Mouse (Mus musculus): Measurements from ENCODE around the gene Mcfd2. TPM values are rescaled to one million over a fixed set of nuclear protein-coding genes. Genes with fewer than 3 reads are reported as not detected.
A peak's percentile ranks its signal among the peaks of the same experiment; 100 is the strongest.
"Not testable (repeated sequence)": the region's sequence is repeated elsewhere in the genome, so short reads cannot be mapped to it uniquely, and the experiment has no call there.

Gene Mcfd2
- polyA plus RNA-seq, 1 experiment from 2014 or later, result 156 TPM

GRCm38 (mm10) chr17:87300340-87300739, 34.6 kb upstream of the Mcfd2 start:
- H3K27ac ChIP-seq, result no peak overlapping the region
- H3K4me3 ChIP-seq (ENCODE audit: inconsistent target), result no peak overlapping the region
- WGBS (ENCODE audit: missing documents), result 99% methylated on average over 10 of the region's 10 CpGs
- H3K79me2 ChIP-seq (ENCODE audit: inconsistent target), result peaks cover 60% of the 10 kb centered on the region
- H3K36me3 ChIP-seq (ENCODE audit: inconsistent target), result peaks cover 6% of the 10 kb centered on the region; the same call in 1 of the 2 replicates

GRCm38 (mm10) chr17:87298944-87299343, 33.2 kb upstream of the Mcfd2 start:
- H3K4me3 ChIP-seq (ENCODE audit: inconsistent target), result no peak overlapping the region
- no peak overlapping the region for H3K27ac ChIP-seq
- peaks cover 20% of the 10 kb centered on the region; the same call in 1 of the 2 replicates for H3K36me3 ChIP-seq (ENCODE audit: inconsistent target)
- peaks cover 62% of the 10 kb centered on the region; the same call in 1 of the 2 replicates for H3K79me2 ChIP-seq (ENCODE audit: inconsistent target)
- 44% methylated on average over 6 of the region's 6 CpGs for WGBS (ENCODE audit: missing documents)

DNA sequence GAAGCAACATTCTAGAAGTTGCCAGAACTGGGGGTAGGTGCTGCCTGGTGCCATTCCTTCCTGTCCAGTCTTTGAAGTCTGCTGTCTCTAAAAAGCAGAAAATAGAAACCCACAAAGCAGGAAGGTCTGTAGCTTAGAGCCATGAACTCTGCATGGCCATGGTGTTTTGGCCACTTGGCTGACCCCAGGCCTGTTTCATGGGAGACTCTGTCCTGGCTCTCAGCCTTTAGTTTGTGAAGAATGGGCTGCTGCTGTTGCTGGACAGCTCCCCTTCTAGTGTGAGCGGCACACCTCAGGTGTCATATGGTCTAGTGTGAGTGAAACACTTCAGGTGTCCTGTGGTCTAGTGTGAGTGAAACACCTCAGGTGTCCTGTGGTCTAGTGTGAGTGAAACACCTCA, 31.0 kb upstream of the Mcfd2 start:
- 100% methylated on average over 1 of the region's 1 CpGs for WGBS (ENCODE audit: missing documents)
- peaks cover 41% of the 10 kb centered on the region; the same call in 1 of the 2 replicates for H3K36me3 ChIP-seq (ENCODE audit: inconsistent target)
- not testable (repeated sequence) for H3K4me3 ChIP-seq (ENCODE audit: inconsistent target)

GRCm38 (mm10) chr17:87295738-87296137, 30.0 kb upstream of the Mcfd2 start:
- WGBS (ENCODE audit: missing documents), result 72% methylated on average over 7 of the region's 7 CpGs
- peaks cover 94% of the 10 kb centered on the region for H3K79me2 ChIP-seq (ENCODE audit: inconsistent target)
- no peak overlapping the region for H3K4me3 ChIP-seq (ENCODE audit: inconsistent target)
- peaks cover 49% of the 10 kb centered on the region for H3K36me3 ChIP-seq (ENCODE audit: inconsistent target)
- H3K27ac ChIP-seq, result no peak overlapping the region

More for the DNA sequence above, 31.0 kb upstream of the Mcfd2 start:
- H3K27ac ChIP-seq, result not testable (repeated sequence)
- H3K79me2 ChIP-seq (ENCODE audit: inconsistent target), result peaks cover 84% of the 10 kb centered on the region; the same call in 1 of the 2 replicates

- Histone ChIP-seq H3K4me3 (ENCODE audit: inconsistent target) (no peak overlapping the region), H3K79me2 (ENCODE audit: inconsistent target) (peaks cover 94% of the 10 kb centered on the region), H3K36me3 (ENCODE audit: inconsistent target) (peaks cover 71% of the 10 kb centered on the region), H3K27ac (no peak overlapping the region)
- WGBS (ENCODE audit: missing documents), result 52% methylated on average over 5 of the region's 5 CpGs
These were observed 27.4 kb upstream of the Mcfd2 start for GRCm38 (mm10) chr17:87293125-87293524.

- Histone ChIP-seq H3K79me2 (ENCODE audit: inconsistent target) (peaks cover 100% of the 10 kb centered on the region), H3K27ac (no peak overlapping the region), H3K36me3 (ENCODE audit: inconsistent target) (peaks cover 71% of the 10 kb centered on the region), H3K4me3 (ENCODE audit: inconsistent target) (no peak overlapping the region)
- WGBS (ENCODE audit: missing documents), result 95% methylated on average over 5 of the region's 5 CpGs
These were observed 26.0 kb upstream of the Mcfd2 start for GRCm38 (mm10) chr17:87291782-87292181.

GRCm38 (mm10) chr17:87291037-87291436, 25.3 kb upstream of the Mcfd2 start:
- Histone ChIP-seq H3K79me2 (ENCODE audit: inconsistent target) (peaks cover 100% of the 10 kb centered on the region), H3K27ac (no peak overlapping the region), H3K36me3 (ENCODE audit: inconsistent target) (peaks cover 71% of the 10 kb centered on the region), H3K4me3 (ENCODE audit: inconsistent target) (no peak overlapping the region)
- 97% methylated on average over 7 of the region's 7 CpGs for WGBS (ENCODE audit: missing documents)

DNA sequence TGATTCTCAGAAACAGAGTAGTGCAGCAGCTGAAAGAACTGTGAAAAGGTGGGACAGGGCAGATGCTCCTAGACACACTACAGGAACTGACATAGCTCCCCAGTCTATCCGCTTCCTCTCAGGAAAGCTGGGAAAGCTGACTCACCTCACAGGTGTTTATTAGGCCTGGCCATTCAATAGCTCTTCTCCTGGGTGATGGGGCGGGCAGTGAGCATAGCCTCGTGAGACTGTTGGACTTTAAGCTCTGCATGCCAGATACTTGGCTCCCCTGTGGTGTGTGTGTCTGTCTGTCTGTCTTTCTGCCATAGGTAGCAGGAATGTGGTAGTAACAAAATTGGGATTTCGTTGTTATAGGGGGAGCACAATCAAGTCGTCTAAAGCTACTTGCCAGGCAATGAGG, 23.6 kb upstream of the Mcfd2 start:
- peaks cover 55% of the 10 kb centered on the region for H3K36me3 ChIP-seq (ENCODE audit: inconsistent target)
- 88% methylated on average over 5 of the region's 5 CpGs for WGBS (ENCODE audit: missing documents)
- H3K79me2 ChIP-seq (ENCODE audit: inconsistent target), result peaks cover 100% of the 10 kb centered on the region
- H3K4me3 ChIP-seq (ENCODE audit: inconsistent target), result no peak overlapping the region
- H3K27ac ChIP-seq, result no peak overlapping the region

DNA sequence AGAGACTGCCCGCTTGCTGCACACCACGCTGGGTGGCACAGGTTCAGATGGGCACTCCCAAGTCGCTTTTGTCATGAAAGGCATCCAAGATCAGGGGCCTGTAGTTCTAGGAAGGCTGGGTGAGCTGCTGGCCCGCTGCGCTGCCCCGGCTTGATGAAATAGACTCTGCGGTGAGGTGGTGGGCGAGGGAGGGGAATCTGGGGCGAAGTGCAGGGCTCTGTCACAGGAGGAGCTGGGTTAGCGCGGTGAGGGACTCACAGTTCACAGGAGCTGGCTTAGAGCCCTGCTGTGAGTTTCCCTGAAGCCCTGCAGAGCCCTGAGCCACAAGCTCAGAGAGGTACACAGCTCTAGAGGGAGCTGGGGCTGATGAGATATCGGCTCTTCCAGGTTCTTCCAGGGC, 22.4 kb upstream of the Mcfd2 start:
- H3K36me3 ChIP-seq (ENCODE audit: inconsistent target), result peaks cover 43% of the 10 kb centered on the region
- H3K27ac ChIP-seq, result no peak overlapping the region
- WGBS (ENCODE audit: missing documents), result 95% methylated on average over 12 of the region's 12 CpGs
- H3K79me2 ChIP-seq (ENCODE audit: inconsistent target), result peaks cover 100% of the 10 kb centered on the region
- no peak overlapping the region for H3K4me3 ChIP-seq (ENCODE audit: inconsistent target)

DNA sequence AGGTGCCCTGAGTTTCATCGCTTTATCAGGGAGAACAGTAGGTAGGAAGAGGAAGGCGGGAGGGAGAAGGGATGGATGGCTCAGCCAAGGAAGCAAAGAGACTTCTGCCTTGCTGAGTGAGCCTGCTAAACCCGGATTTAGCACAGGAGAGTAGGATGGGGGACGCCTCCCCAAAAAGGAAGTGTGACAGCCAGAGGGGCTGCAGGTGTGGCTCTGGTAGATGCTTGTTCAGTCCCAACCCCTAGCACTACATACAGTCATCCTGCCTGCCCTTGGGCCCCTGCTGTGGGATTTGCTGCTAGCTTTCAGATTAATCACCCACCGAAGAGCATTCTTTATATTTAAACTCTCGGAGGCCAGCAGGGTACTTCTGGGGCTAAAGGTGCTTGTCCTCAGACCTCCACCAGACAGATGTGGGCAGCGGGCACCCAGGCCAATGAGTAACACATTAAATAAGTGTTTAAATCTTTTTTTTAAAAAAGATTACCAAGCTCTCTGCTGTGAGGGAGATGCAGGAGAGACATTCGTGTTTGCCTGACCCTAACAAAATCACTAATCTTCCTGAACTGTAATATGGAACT, 21.6 kb upstream of the Mcfd2 start:
- Histone ChIP-seq H3K27ac (no peak overlapping the region), H3K36me3 (ENCODE audit: inconsistent target) (peaks cover 35% of the 10 kb centered on the region), H3K79me2 (ENCODE audit: inconsistent target) (peaks cover 92% of the 10 kb centered on the region), H3K4me3 (ENCODE audit: inconsistent target) (no peak overlapping the region)
- WGBS (ENCODE audit: missing documents), result 87% methylated on average over 8 of the region's 8 CpGs

DNA sequence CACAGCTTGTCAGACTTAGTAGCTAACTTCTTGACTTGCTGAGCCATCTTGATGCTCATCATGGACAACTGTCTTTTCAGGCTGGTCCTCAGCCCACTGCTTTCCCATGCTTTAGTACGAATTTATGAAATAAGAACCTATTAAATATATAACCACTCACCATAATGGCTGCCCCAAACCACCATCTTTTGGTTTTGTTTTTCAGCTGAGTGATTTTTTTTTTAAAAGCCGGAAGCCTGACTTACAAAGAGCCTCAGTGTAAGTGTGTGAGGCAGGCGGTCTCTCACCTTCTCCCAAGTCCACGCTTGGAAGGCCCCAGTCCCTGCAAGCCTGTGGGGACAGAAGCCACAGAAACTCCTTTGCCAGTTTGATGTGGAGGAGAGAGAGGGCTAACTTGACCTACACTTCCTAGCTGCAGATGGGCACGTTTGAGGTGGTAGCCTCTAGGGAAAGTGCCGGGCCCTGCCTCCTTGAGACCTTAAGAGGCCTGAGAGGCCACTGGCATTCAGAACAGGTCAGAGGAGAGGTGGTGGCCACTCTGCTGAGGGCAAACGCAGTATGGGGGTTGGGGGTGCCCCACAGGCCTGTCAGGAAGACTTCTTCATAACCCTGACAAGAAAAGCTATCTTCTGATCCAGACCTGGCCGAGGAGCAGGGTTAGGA, 20.9 kb upstream of the Mcfd2 start:
- Histone ChIP-seq H3K79me2 (ENCODE audit: inconsistent target) (peaks cover 86% of the 10 kb centered on the region), H3K27ac (no peak overlapping the region), H3K4me3 (ENCODE audit: inconsistent target) (no peak overlapping the region), H3K36me3 (ENCODE audit: inconsistent target) (peaks cover 29% of the 10 kb centered on the region)
- WGBS (ENCODE audit: missing documents), result 65% methylated on average over 8 of the region's 8 CpGs

- H3K4me3 ChIP-seq (ENCODE audit: inconsistent target), result no peak overlapping the region
- peaks cover 23% of the 10 kb centered on the region for H3K36me3 ChIP-seq (ENCODE audit: inconsistent target)
- no peak overlapping the region for H3K27ac ChIP-seq
- peaks cover 79% of the 10 kb centered on the region for H3K79me2 ChIP-seq (ENCODE audit: inconsistent target)
- WGBS (ENCODE audit: missing documents), result 56% methylated on average over 22 of the region's 23 CpGs
These were observed 20.2 kb upstream of the Mcfd2 start for GRCm38 (mm10) chr17:87285731-87286465.

GRCm38 (mm10) chr17:87284482-87285040, 18.8 kb upstream of the Mcfd2 start:
- Histone ChIP-seq H3K36me3 (ENCODE audit: inconsistent target) (peaks cover 10% of the 10 kb centered on the region), H3K27ac (0 out of 2 replicates have a peak overlapping the region, but pooled peaks have one; percentile 65), H3K79me2 (ENCODE audit: inconsistent target) (peaks cover 65% of the 10 kb centered on the region), H3K4me3 (ENCODE audit: inconsistent target) (peak overlapping the region; percentile 62)
- 66% methylated on average over 7 of the region's 7 CpGs for whole genome bisulfite sequencing (ENCODE audit: missing documents)

DNA sequence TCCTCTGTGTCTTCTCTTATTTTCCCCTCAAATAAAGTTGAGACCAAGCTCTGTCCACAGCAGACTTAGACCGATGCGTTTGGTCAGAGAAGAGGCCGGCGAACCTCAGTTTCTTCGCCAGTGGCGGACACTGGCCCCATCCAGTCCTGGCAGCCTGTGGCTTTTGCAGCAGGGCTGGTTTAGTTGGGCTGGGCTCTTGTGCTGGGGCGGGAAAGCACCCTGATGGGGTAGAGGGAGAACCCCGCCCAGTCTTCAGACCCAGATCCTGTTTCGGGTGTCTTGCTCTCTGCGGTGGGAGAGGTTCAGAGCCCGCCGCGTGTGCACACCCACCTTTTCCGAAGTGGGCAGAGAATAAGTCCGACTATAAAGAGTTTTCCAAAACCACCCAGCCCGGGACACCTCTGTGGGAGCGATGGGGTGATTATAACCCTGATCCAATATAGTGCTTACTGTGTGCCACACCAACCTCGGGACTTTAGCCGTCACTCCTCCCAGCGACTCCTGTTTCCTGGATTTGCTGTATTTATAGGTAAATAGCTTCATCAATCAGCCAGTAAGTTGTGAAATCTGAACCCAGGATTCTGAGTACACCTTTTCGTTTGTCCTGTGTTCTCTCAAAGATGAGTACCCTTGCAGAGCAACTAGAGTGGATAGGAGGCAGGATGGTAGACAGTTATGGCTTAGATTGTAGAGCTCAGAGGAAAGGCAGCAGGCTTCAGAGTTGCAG, 18.2 kb upstream of the Mcfd2 start:
- Histone ChIP-seq H3K27ac (peak overlapping the region; percentile 65), H3K79me2 (ENCODE audit: inconsistent target) (peaks cover 59% of the 10 kb centered on the region), H3K4me3 (ENCODE audit: inconsistent target) (peak overlapping the region; percentile 62), H3K36me3 (ENCODE audit: inconsistent target) (peaks cover 3% of the 10 kb centered on the region; the same call in 1 of the 2 replicates)
- 6% methylated on average over 21 of the region's 21 CpGs for WGBS (ENCODE audit: missing documents)

Data from macrophage (primary cell).